In the genomic region with DNA sequence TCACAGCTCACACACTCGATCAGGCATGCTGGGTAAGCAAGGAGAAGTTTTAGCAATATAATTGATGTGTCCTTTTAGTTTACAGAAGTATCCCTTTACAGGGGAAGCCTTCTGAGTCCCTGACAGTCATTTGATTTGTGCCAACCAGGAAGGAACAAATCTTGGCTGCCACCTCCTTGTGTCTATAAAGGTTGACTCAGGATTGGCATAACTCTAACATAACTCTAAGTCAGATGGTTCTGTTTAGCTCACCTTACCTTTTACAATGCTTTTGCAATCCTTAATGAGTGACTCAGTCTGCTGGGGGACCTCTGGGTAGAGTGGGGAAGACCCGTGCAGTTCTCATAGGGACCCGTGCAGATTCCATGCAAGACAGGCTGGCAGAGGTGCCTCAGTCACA, we compare ENCODE assay signal across 23 mouse cellular contexts. TPM values are rescaled to one million over a fixed set of nuclear protein-coding genes. Genes with fewer than 3 reads are reported as not detected.
DNase-seq lines count a peak whose midpoint lies in the region; ATAC-seq and TF ChIP-seq lines count a peak whose summit lies in the region.
"Had no signal": no experiment of that assay in that cellular context is flagged by ENCODE, and none has a peak within 500 bp of the region (broad histone marks: within the 10 kb centered on the region; RNA-seq: fewer than 3 reads in every experiment).

No protein-coding gene starts in this region.

- peak; percentile 29 for DNase-seq in lung, postnatal 0 days (ENCODE audit: low spot score)
- no peak for DNase-seq in lung, adult 2 months
- DNase-seq in limb, embryonic 14.5 days (ENCODE audit: low spot score): no peak
- DNase-seq in stomach, postnatal 0 days (ENCODE audit: low spot score): no peak
- no peak for DNase-seq in embryo, embryonic 9.5 days (ENCODE audit: extremely low spot score)
- no peak for DNase-seq in layer of hippocampus, adult 18-20 months (ENCODE audit: low spot score in 2 of 2)
- DNase-seq in midbrain, embryonic 14.5 days: no peak
- DNase-seq: adrenal gland, postnatal 14 days; B cell, adult 2 months; cerebellum, adult 18-20 months; cerebellum, adult 9-11 months; cerebellum, postnatal 36 days; gastrocnemius, postnatal 14 days; heart, adult 2 months; heart, postnatal 14 days had no signal

- 78% methylated on average over 3 of the region's 3 CpGs for WGBS in lung, postnatal 0 days
- WGBS in lung, adult 2 months: 60% methylated on average over 3 of the region's 3 CpGs
- WGBS in limb, embryonic 14.5 days: 30% methylated on average over 3 of the region's 3 CpGs
- WGBS in stomach, postnatal 0 days: 64% methylated on average over 3 of the region's 3 CpGs
- 90% methylated on average over 3 of the region's 3 CpGs for WGBS in midbrain, embryonic 14.5 days

- no peaks in the 10 kb centered on the region for H3K4me1 ChIP-seq in lung, postnatal 0 days (ENCODE audit: insufficient read depth, low read depth, low read length)
- H3K4me1 ChIP-seq in lung, adult 2 months (ENCODE audit: control insufficient read depth, insufficient read depth, low read length): no peaks in the 10 kb centered on the region
- no peaks in the 10 kb centered on the region; the same call in 1 of the 2 replicates for H3K4me1 ChIP-seq in brown adipose tissue, adult 24 weeks (ENCODE audit: control insufficient read depth, insufficient read depth, insufficient read length, low read length)
- peaks cover 42% of the 10 kb centered on the region for H3K4me1 ChIP-seq in limb, embryonic 14.5 days (ENCODE audit: control insufficient read depth, insufficient read depth, low read length)
- H3K4me1 ChIP-seq in stomach, postnatal 0 days (replicated peaks; ENCODE audit: control insufficient read depth, insufficient read depth): no peaks in the 10 kb centered on the region
- no peaks in the 10 kb centered on the region for H3K4me1 ChIP-seq in midbrain, embryonic 14.5 days (ENCODE audit: control insufficient read depth, insufficient read depth, low read length)
- H3K4me1 ChIP-seq: heart, embryonic 15.5 days had no signal

- TF ChIP-seq POLR2A in lung, adult 2 months (IDR thresholded peaks at IDR 0.05; ENCODE audit: borderline replicate concordance, extremely low read depth, low read depth, low read length): no peak
- no peak for TF ChIP-seq POLR2A in limb, embryonic 14.5 days (IDR thresholded peaks at IDR 0.05; ENCODE audit: borderline replicate concordance, extremely low read depth, insufficient read depth, insufficient read length)

- no peak overlapping the region for H3K27ac ChIP-seq in lung, postnatal 0 days (ENCODE audit: low read length)
- peak overlapping the region; percentile 12; the same call in 1 of the 2 replicates for H3K27ac ChIP-seq in brown adipose tissue, adult 24 weeks (replicated peaks; ENCODE audit: low read depth, low read length)
- H3K27ac ChIP-seq in limb, embryonic 14.5 days (replicated peaks; ENCODE audit: low read depth, low read length): 0 out of 2 replicates have a peak overlapping the region, but pooled peaks have one; percentile 21
- peak overlapping the region; percentile 56 for H3K27ac ChIP-seq in stomach, postnatal 0 days (replicated peaks)
- no peak overlapping the region for H3K27ac ChIP-seq in midbrain, embryonic 14.5 days (replicated peaks; ENCODE audit: low read depth, low read length)
- H3K27ac ChIP-seq: forebrain, embryonic 12.5 days; heart, adult 2 months; heart, embryonic 15.5 days; hindbrain, embryonic 13.5 days had no signal

- no peak for TF ChIP-seq CTCF in lung, postnatal 0 days (IDR thresholded peaks at IDR 0.05)
- TF ChIP-seq CTCF in lung, adult 2 months (IDR thresholded peaks at IDR 0.05; ENCODE audit: insufficient read depth, low read length): no peak
- TF ChIP-seq CTCF in stomach, postnatal 0 days (IDR thresholded peaks at IDR 0.05; ENCODE audit: low read depth): no peak

- H3K36me3 ChIP-seq in lung, postnatal 0 days (ENCODE audit: insufficient read depth, low read length): no peaks in the 10 kb centered on the region
- H3K36me3 ChIP-seq in limb, embryonic 14.5 days (ENCODE audit: control insufficient read depth, insufficient read depth, low read length): no peaks in the 10 kb centered on the region
- no peaks in the 10 kb centered on the region for H3K36me3 ChIP-seq in stomach, postnatal 0 days (ENCODE audit: control insufficient read depth, insufficient read depth, low read length)
- H3K36me3 ChIP-seq in midbrain, embryonic 14.5 days (ENCODE audit: control insufficient read depth, insufficient read depth, low read length): no peaks in the 10 kb centered on the region
- H3K36me3 ChIP-seq: forebrain, embryonic 12.5 days; G1E; heart, embryonic 15.5 days; hindbrain, embryonic 13.5 days had no signal

- no peak for TF ChIP-seq EP300 in lung, postnatal 0 days (IDR thresholded peaks at IDR 0.05)
- TF ChIP-seq EP300 in stomach, postnatal 0 days (optimal IDR thresholded peaks at IDR 0.05): no peak

- no peak for ATAC-seq in lung, postnatal 0 days
- no peak for ATAC-seq in limb, embryonic 14.5 days (ENCODE audit: low FRiP score, low read depth)
- peak; percentile 67 for ATAC-seq in stomach, postnatal 0 days (ENCODE audit: low FRiP score, low TSS enrichment)
- no peak for ATAC-seq in midbrain, embryonic 14.5 days (ENCODE audit: low FRiP score, low TSS enrichment)
- ATAC-seq: CD4-positive, CD25-positive, alpha-beta regulatory T cell, adult 4 months; forebrain, embryonic 16.5 days had no signal

- no peaks in the 10 kb centered on the region for H3K9me3 ChIP-seq in lung, postnatal 0 days (ENCODE audit: low read length)
- no peaks in the 10 kb centered on the region for H3K9me3 ChIP-seq in limb, embryonic 14.5 days (ENCODE audit: control insufficient read depth, low read length)
- no peaks in the 10 kb centered on the region for H3K9me3 ChIP-seq in stomach, postnatal 0 days (ENCODE audit: control insufficient read depth, low read length)
- H3K9me3 ChIP-seq in midbrain, embryonic 14.5 days (ENCODE audit: control insufficient read depth, low read length): no peaks in the 10 kb centered on the region
- H3K9me3 ChIP-seq: forebrain, embryonic 12.5 days; G1E; heart, embryonic 15.5 days; hindbrain, embryonic 13.5 days had no signal

- no peaks in the 10 kb centered on the region for H3K27me3 ChIP-seq in lung, postnatal 0 days (replicated peaks; ENCODE audit: insufficient read depth, low read length)
- no peaks in the 10 kb centered on the region for H3K27me3 ChIP-seq in limb, embryonic 14.5 days (ENCODE audit: control insufficient read depth, insufficient read depth, low read length)
- no peaks in the 10 kb centered on the region for H3K27me3 ChIP-seq in stomach, postnatal 0 days (ENCODE audit: control insufficient read depth, insufficient read depth, low read length)
- no peaks in the 10 kb centered on the region for H3K27me3 ChIP-seq in midbrain, embryonic 14.5 days (ENCODE audit: control insufficient read depth, insufficient read depth, low read length)
- H3K27me3 ChIP-seq: forebrain, embryonic 12.5 days; heart, embryonic 15.5 days; hindbrain, embryonic 13.5 days had no signal

- no peak overlapping the region for H3K4me2 ChIP-seq in lung, postnatal 0 days (replicated peaks; ENCODE audit: low read depth, low read length)
- H3K4me2 ChIP-seq in limb, embryonic 14.5 days (replicated peaks; ENCODE audit: low read depth, low read length, severe bottlenecking): no peak overlapping the region
- no peak overlapping the region for H3K4me2 ChIP-seq in stomach, postnatal 0 days (replicated peaks; ENCODE audit: low read depth)
- no peak overlapping the region for H3K4me2 ChIP-seq in midbrain, embryonic 14.5 days (ENCODE audit: low read length)
- H3K4me2 ChIP-seq: forebrain, embryonic 12.5 days; heart, embryonic 11.5 days; heart, embryonic 15.5 days; hindbrain, embryonic 13.5 days had no signal

- H3K4me3 ChIP-seq in lung, postnatal 0 days (ENCODE audit: low read depth, low read length): no peak overlapping the region
- no peak overlapping the region for H3K4me3 ChIP-seq in lung, adult 2 months (replicated peaks; ENCODE audit: extremely low read depth, low read depth, low read length)
- H3K4me3 ChIP-seq in brown adipose tissue, adult 24 weeks (ENCODE audit: insufficient read depth, low read depth, low read length): no peak overlapping the region
- no peak overlapping the region for H3K4me3 ChIP-seq in limb, embryonic 14.5 days (replicated peaks; ENCODE audit: low read length)
- no peak overlapping the region for H3K4me3 ChIP-seq in stomach, postnatal 0 days (ENCODE audit: low read depth, low read length)
- H3K4me3 ChIP-seq in midbrain, embryonic 14.5 days (replicated peaks; ENCODE audit: low read depth, low read length): no peak overlapping the region
- H3K4me3 ChIP-seq: forebrain, embryonic 12.5 days; heart, adult 2 months; heart, embryonic 15.5 days; hindbrain, embryonic 13.5 days had no signal

- H3K9ac ChIP-seq in lung, postnatal 0 days (replicated peaks; ENCODE audit: low read depth): no peak overlapping the region
- no peak overlapping the region for H3K9ac ChIP-seq in limb, embryonic 14.5 days (ENCODE audit: low read depth, low read length, severe bottlenecking)
- H3K9ac ChIP-seq in stomach, postnatal 0 days (ENCODE audit: low read length): no peak overlapping the region
- no peak overlapping the region for H3K9ac ChIP-seq in midbrain, embryonic 14.5 days (replicated peaks; ENCODE audit: low read length)
- H3K9ac ChIP-seq: forebrain, embryonic 12.5 days; heart, embryonic 15.5 days; hindbrain, embryonic 13.5 days had no signal

RNA-seq across cellular contexts. Expression of a gene that starts 12.1 kb away (rescaled TPM):
- polyA plus RNA-seq in lung, postnatal 0 days (2015; fragmentation: Nextera tagmentation; extraction: Ambion mirVana): 0.24 and 0.35 TPM in 2 replicates
- 0.88 and 6.7 TPM in 2 replicates for polyA plus RNA-seq in lung, adult 2 months (2012; rRNA removed)
- polyA plus RNA-seq in brown adipose tissue, adult 24 weeks (2012; ENCODE audit: insufficient read depth, insufficient read length, missing spikeins): 0.99 TPM in 1 of 2 replicates, not detected in the other
- 36.5 and 40.0 TPM in 2 replicates for polyA plus RNA-seq in limb, embryonic 14.5 days (2012; rRNA removed)
- 15.8 and 17.8 TPM in 2 replicates for polyA plus RNA-seq in limb, embryonic 14.5 days (2014; fragmentation: Nextera tagmentation; extraction: Ambion mirVana)
- 11.1 and 11.3 TPM in 2 replicates for polyA plus RNA-seq in stomach, postnatal 0 days (2015; fragmentation: Nextera tagmentation; extraction: Ambion mirVana)
- total RNA-seq in layer of hippocampus, adult 18-20 months (2021): 10 to 100 TPM; 45.8 to 55.2 TPM
- polyA plus RNA-seq in midbrain, embryonic 14.5 days (2014; fragmentation: Nextera tagmentation; extraction: Ambion mirVana): 0.07 and 0.62 TPM in 2 replicates
- total RNA-seq: heart, adult 2 months; heart, postnatal 14 days had no signal
- polyA plus RNA-seq: G1E; heart, adult 2 months had no signal

Comparison
In these comparisons a context has a peak if more than half of its experiments do, and no peak if none do; other contexts are left out.
1. H3K27ac ChIP-seq: peak in brown adipose tissue, adult 24 weeks (single experiment), limb, embryonic 14.5 days (single experiment) and stomach, postnatal 0 days (single experiment); none in lung, postnatal 0 days (single experiment) and midbrain, embryonic 14.5 days (single experiment).